Mouse (Mus musculus): Measurements from ENCODE around the gene Bub1b. TPM values are rescaled to one million over a fixed set of nuclear protein-coding genes. Genes with fewer than 3 reads are reported as not detected.
"Not testable (repeated sequence)": the region's sequence is repeated elsewhere in the genome, so short reads cannot be mapped to it uniquely, and the experiment has no call there.

Bub1b gene
- polyA plus RNA-seq, 1 experiment from 2014 or later, result 146 TPM

DNA sequence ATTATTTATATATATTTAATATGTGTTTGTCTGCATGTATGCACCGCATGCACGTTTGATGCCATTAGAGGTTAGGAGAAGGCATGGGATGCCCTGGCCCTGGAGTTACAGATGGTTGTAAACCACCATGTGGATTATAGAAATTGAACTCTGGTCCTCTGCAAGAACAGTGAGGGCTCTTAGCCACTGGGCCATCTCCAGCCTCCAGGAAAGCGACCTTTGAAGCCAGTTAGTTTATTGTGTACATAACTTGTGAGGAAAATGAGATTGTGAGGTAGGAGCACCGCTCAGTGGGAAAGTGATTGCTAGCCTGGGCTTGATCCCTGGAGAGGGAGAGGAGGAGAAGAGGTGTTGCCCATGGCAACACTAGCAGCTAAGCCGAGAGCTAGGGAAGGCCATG is 39.2 kb downstream of the Bub1b start:
- Histone ChIP-seq H3K9me3 (ENCODE audit: control insufficient read depth, low read length) (no peaks in the 10 kb centered on the region), H3K27ac (ENCODE audit: low read depth, low read length) (no peak overlapping the region), H3K4me2 (ENCODE audit: low read depth, low read length, severe bottlenecking) (no peak overlapping the region), H3K4me1 (replicated peaks; ENCODE audit: control insufficient read depth, insufficient read depth, low read length) (no peaks in the 10 kb centered on the region), H3K4me3 (ENCODE audit: low read depth, low read length) (no peak overlapping the region), H3K36me3 (ENCODE audit: control insufficient read depth, insufficient read depth, low read length) (peaks cover 26% of the 10 kb centered on the region), H3K27me3 (ENCODE audit: control insufficient read depth, insufficient read depth, low read length) (no peaks in the 10 kb centered on the region), H3K9ac (ENCODE audit: low read length) (no peak overlapping the region)
- 79% methylated on average over 5 of the region's 5 CpGs for WGBS
- DNase-seq (ENCODE audit: low spot score) (no peak), ATAC-seq (replicated peaks; ENCODE audit: low FRiP score) (no peak)

DNA sequence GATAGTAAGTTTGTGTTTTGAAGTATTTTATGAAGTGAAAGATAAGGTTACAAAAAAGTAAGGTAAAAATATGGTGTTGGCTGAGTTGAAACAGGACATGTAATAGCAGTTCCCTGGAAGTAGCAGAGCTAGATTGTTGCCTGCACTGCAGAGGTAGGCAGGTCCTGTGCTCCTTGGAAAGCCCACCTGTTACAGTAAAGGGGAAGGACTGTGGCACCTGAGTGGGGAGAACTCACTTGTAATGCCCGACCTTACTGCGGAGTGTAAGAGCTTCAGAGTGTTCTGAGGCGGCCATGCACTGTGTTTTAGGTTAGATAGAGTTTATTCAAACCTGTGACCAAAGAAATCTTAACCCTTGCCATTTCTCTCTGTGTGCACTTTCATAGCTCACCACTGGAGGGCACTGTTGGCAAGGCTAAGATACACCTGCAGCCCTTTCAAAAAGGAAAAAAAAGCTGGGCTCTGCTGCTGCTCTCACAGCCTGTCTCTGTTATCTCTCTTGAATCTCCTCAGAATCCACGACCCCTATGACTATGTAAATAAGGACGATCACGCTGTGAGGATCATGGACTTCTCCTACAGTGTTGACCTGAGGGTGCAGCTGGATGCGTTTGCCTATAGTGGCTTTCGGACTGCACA is 40.0 kb downstream of the Bub1b start:
- 43% methylated on average over 8 of the region's 8 CpGs for WGBS

DNA sequence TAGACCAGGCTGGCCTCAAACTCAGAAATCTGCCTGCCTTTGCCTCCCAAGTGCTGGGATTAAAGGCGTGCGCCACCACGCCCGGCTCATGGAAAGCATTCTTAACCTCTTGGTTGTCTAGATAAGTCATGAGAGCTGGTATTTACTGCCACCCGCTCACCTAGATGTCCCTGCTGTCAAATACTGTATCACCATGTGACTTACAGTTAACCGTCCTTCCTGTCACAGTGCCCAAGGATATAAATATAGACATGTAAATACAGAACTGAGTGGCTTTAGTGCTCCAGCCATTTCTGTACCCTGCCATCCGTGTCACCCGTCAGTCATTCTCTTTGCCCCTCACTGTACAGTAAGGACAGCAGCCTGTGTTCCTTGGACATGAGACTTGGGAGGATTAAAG is 40.7 kb downstream of the Bub1b start:
- peaks cover 30% of the 10 kb centered on the region for H3K36me3 ChIP-seq (ENCODE audit: control insufficient read depth, insufficient read depth, low read length)
- H3K4me2 ChIP-seq (ENCODE audit: low read depth, low read length, severe bottlenecking), result no peak overlapping the region
- DNase-seq (ENCODE audit: low spot score) (no peak), ATAC-seq (replicated peaks; ENCODE audit: low FRiP score) (no peak)
- H3K27ac ChIP-seq (ENCODE audit: low read depth, low read length), result no peak overlapping the region
- H3K9ac ChIP-seq (ENCODE audit: low read length), result no peak overlapping the region
- H3K9me3 ChIP-seq (ENCODE audit: control insufficient read depth, low read length), result no peaks in the 10 kb centered on the region
- WGBS, result 96% methylated on average over 8 of the region's 8 CpGs
- no peaks in the 10 kb centered on the region for H3K4me1 ChIP-seq (replicated peaks; ENCODE audit: control insufficient read depth, insufficient read depth, low read length)
- no peak overlapping the region for H3K4me3 ChIP-seq (ENCODE audit: low read depth, low read length)
- no peaks in the 10 kb centered on the region for H3K27me3 ChIP-seq (ENCODE audit: control insufficient read depth, insufficient read depth, low read length)

More for the DNA sequence above, 40.0 kb downstream of the Bub1b start:
- Histone ChIP-seq H3K4me2 (ENCODE audit: low read depth, low read length, severe bottlenecking) (no peak overlapping the region), H3K4me3 (ENCODE audit: low read depth, low read length) (no peak overlapping the region), H3K27me3 (ENCODE audit: control insufficient read depth, insufficient read depth, low read length) (no peaks in the 10 kb centered on the region), H3K36me3 (ENCODE audit: control insufficient read depth, insufficient read depth, low read length) (peaks cover 28% of the 10 kb centered on the region), H3K27ac (ENCODE audit: low read depth, low read length) (no peak overlapping the region), H3K4me1 (replicated peaks; ENCODE audit: control insufficient read depth, insufficient read depth, low read length) (no peaks in the 10 kb centered on the region), H3K9ac (ENCODE audit: low read length) (no peak overlapping the region), H3K9me3 (ENCODE audit: control insufficient read depth, low read length) (no peaks in the 10 kb centered on the region)
- ATAC-seq (replicated peaks; ENCODE audit: low FRiP score), result 0 out of 2 replicates have a peak, but pooled peaks have one; percentile 51
- peak; percentile 82 for DNase-seq (ENCODE audit: low spot score)

DNA sequence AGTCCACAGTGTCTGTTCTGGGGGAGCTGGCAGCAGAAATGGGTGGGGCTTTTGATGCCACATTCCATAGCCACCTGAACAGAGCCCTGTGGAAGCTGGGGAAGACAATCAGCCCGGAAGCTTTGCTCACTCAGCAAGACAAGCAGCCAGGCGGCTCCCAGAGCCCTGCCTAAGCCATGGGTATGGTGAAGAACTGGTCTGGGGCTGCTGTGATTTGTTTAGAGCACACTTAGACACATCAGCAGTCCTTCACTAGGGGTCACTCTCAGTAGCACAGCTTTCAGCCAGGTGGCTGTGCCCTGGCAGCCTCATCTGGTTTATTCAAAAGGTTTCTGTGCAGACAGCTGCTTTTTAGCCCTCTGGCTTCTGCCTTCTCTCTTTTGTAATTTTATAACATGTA is 43.1 kb downstream of the Bub1b start:
- Histone ChIP-seq H3K9me3 (ENCODE audit: control insufficient read depth, low read length) (no peaks in the 10 kb centered on the region; the same call in 1 of the 2 replicates), H3K9ac (ENCODE audit: low read length) (no peak overlapping the region), H3K4me1 (replicated peaks; ENCODE audit: control insufficient read depth, insufficient read depth, low read length) (no peaks in the 10 kb centered on the region), H3K27me3 (ENCODE audit: control insufficient read depth, insufficient read depth, low read length) (no peaks in the 10 kb centered on the region), H3K27ac (ENCODE audit: low read depth, low read length) (no peak overlapping the region), H3K4me3 (ENCODE audit: low read depth, low read length) (no peak overlapping the region), H3K36me3 (ENCODE audit: control insufficient read depth, insufficient read depth, low read length) (peaks cover 26% of the 10 kb centered on the region), H3K4me2 (ENCODE audit: low read depth, low read length, severe bottlenecking) (no peak overlapping the region)
- no peak for DNase-seq (ENCODE audit: low spot score)
- 62% methylated on average over 2 of the region's 2 CpGs for WGBS
- no peak for ATAC-seq (replicated peaks; ENCODE audit: low FRiP score)

DNA sequence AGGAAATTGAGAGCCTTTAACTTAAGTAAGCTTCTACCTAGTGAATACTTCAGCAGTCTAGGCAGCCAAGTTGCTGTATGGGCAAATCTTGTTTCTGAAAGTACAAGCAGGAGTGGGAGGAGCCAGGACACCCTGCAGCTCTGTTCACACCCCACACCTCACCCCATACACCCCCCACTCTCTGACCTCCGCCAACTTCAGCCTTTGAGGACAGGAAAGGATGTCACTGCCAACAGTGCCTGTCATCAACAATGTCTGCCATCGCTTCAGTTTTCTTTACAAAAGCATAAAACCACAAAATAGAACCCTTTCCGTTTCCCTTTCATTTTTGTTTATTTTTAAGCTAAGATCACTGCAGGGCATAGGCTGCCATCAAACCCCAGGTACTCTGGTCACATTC is 44.4 kb downstream of the Bub1b start:
- H3K4me3 ChIP-seq (ENCODE audit: low read depth, low read length), result no peak overlapping the region
- H3K9ac ChIP-seq (ENCODE audit: low read length), result no peak overlapping the region
- no peak overlapping the region for H3K4me2 ChIP-seq (ENCODE audit: low read depth, low read length, severe bottlenecking)
- H3K27me3 ChIP-seq (ENCODE audit: control insufficient read depth, insufficient read depth, low read length), result no peaks in the 10 kb centered on the region
- H3K4me1 ChIP-seq (replicated peaks; ENCODE audit: control insufficient read depth, insufficient read depth, low read length), result no peaks in the 10 kb centered on the region
- no peaks in the 10 kb centered on the region; the same call in 1 of the 2 replicates for H3K9me3 ChIP-seq (ENCODE audit: control insufficient read depth, low read length)
- ATAC-seq (replicated peaks; ENCODE audit: low FRiP score) (no peak), DNase-seq (ENCODE audit: low spot score) (no peak)
- WGBS, result 83% methylated on average over 3 of the region's 3 CpGs
- peaks cover 24% of the 10 kb centered on the region for H3K36me3 ChIP-seq (ENCODE audit: control insufficient read depth, insufficient read depth, low read length)
- H3K27ac ChIP-seq (ENCODE audit: low read depth, low read length), result no peak overlapping the region

DNA sequence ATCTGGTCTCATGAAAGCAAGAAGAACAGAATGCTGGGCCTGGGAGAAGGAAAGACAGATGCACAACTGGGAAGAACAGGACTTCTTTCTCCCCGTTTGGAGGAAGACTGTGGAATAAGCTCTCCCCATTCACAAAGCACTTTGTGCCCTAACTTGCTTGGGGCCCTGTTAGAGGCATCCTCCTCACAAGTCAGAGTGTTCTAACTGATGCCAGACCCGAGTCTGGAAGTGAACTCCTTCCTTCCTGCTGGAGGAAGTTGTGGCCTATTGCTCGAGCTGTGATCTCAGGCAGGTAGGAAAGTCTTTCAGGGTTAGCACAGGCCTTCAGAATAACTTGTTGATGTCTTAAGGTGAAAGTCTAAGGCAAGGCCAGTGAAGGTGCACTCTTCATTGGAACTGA is 44.9 kb downstream of the Bub1b start:
- DNase-seq (ENCODE audit: low spot score) (no peak), ATAC-seq (replicated peaks; ENCODE audit: low FRiP score) (no peak)
- Histone ChIP-seq H3K27me3 (ENCODE audit: control insufficient read depth, insufficient read depth, low read length) (no peaks in the 10 kb centered on the region), H3K36me3 (ENCODE audit: control insufficient read depth, insufficient read depth, low read length) (peaks cover 24% of the 10 kb centered on the region), H3K27ac (ENCODE audit: low read depth, low read length) (no peak overlapping the region), H3K9me3 (ENCODE audit: control insufficient read depth, low read length) (no peaks in the 10 kb centered on the region; the same call in 1 of the 2 replicates), H3K4me1 (replicated peaks; ENCODE audit: control insufficient read depth, insufficient read depth, low read length) (no peaks in the 10 kb centered on the region), H3K4me3 (ENCODE audit: low read depth, low read length) (no peak overlapping the region), H3K9ac (ENCODE audit: low read length) (no peak overlapping the region), H3K4me2 (ENCODE audit: low read depth, low read length, severe bottlenecking) (no peak overlapping the region)
- 80% methylated on average over 3 of the region's 3 CpGs for WGBS

DNA sequence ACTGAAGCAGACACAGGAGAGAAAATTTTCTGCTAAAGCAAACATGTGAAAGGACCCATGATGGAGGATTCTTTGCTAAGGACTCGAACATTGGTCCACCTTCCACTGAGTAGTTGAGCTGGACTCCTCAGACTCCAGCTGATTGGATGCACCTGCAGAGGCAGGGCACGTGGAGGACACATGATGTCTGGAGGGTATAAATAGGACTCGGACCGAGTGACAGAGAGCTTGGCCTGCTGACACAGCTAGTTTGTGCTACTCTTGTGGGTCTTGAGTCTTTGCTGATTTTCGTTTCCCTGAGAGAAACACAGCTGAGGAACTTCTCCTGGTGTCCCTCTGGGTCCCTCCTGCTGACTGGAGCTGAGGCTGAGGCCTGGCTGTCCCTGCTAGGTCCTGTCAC is 48.7 kb downstream of the Bub1b start:
- H3K9me3 ChIP-seq (ENCODE audit: control insufficient read depth, low read length), result no peaks in the 10 kb centered on the region; the same call in 1 of the 2 replicates
- no peak overlapping the region for H3K4me3 ChIP-seq (ENCODE audit: low read depth, low read length)
- no peak overlapping the region for H3K4me2 ChIP-seq (ENCODE audit: low read depth, low read length, severe bottlenecking)
- no peaks in the 10 kb centered on the region for H3K4me1 ChIP-seq (replicated peaks; ENCODE audit: control insufficient read depth, insufficient read depth, low read length)
- no peak for ATAC-seq (replicated peaks; ENCODE audit: low FRiP score)
- DNase-seq (ENCODE audit: low spot score), result no peak
- H3K9ac ChIP-seq (ENCODE audit: low read length), result no peak overlapping the region
- 89% methylated on average over 5 of the region's 5 CpGs for WGBS
- H3K27ac ChIP-seq (ENCODE audit: low read depth, low read length), result no peak overlapping the region
- peaks cover 16% of the 10 kb centered on the region for H3K36me3 ChIP-seq (ENCODE audit: control insufficient read depth, insufficient read depth, low read length)
- no peaks in the 10 kb centered on the region for H3K27me3 ChIP-seq (ENCODE audit: control insufficient read depth, insufficient read depth, low read length)

DNA sequence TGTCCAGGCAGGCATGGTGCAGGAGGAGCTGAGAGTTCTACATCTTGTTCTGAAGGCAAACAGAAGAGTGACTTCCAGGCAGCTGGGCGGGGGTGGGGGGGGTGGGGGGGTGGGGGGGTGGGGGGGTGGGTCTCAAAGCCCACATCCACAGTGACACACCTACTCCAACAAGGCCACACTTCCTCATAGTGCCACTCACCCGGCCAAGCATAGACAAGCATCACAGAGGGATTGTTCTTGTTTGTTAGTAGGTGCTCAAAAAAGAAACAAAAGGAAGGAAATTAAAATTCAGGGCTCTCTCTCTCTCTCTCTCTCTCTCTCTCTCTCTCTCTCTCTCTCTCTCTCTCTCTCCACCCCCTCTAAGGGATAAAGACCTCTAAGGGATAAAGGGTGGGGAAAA is 52.7 kb downstream of the Bub1b start:
- H3K36me3 ChIP-seq (ENCODE audit: control insufficient read depth, insufficient read depth, low read length); H3K4me2 ChIP-seq (ENCODE audit: low read depth, low read length, severe bottlenecking): not testable (repeated sequence)
- 51% methylated on average over 2 of the region's 2 CpGs for WGBS

DNA sequence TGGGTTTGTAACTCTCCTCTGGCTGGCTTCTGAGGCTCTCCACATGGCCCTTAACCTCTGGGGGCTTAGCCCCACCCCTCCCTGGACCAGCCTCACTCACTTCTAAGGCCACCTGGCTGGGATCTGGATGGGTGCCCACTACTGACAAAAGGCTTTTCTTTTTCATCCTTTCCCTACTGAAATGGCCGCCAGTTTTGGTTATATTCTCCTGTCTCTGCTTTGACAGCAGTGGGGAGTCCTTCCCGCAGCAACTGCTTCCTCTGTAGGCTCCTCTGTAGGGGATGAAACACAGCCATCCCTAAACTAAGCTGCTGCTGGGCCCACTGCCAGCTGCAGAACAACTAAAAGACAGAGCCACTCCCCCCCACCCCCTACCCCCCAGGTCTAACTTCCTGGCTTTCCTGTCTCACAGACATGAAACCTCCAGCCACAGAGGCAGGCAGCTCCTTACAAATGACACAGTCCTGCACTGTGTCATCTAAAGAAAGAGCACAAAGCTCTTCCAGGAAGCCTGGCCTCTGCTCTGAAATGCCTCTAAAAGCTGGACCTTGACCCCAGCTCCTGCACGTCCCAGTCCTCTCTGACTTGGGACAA is 58.8 kb downstream of the Bub1b start:
- DNase-seq (ENCODE audit: low spot score), result peak; percentile 49
- no peak overlapping the region for H3K4me3 ChIP-seq (ENCODE audit: low read depth, low read length)
- no peak overlapping the region; the same call in 1 of the 2 replicates for H3K9ac ChIP-seq (ENCODE audit: low read length)
- 35% methylated on average over 3 of the region's 3 CpGs for WGBS
- H3K27ac ChIP-seq (ENCODE audit: low read depth, low read length), result 0 out of 2 replicates have a peak overlapping the region, but pooled peaks have one; percentile 21
- H3K27me3 ChIP-seq (ENCODE audit: control insufficient read depth, insufficient read depth, low read length), result peaks cover under 1% of the 10 kb centered on the region; the same call in 1 of the 2 replicates
- ATAC-seq (replicated peaks; ENCODE audit: low FRiP score), result no peak
- H3K4me1 ChIP-seq (replicated peaks; ENCODE audit: control insufficient read depth, insufficient read depth, low read length), result peaks cover 6% of the 10 kb centered on the region; the same call in 1 of the 2 replicates
- no peaks in the 10 kb centered on the region for H3K9me3 ChIP-seq (ENCODE audit: control insufficient read depth, low read length)
- no peak overlapping the region for H3K4me2 ChIP-seq (ENCODE audit: low read depth, low read length, severe bottlenecking)
- no peaks in the 10 kb centered on the region for H3K36me3 ChIP-seq (ENCODE audit: control insufficient read depth, insufficient read depth, low read length)

More for the DNA sequence above, 52.7 kb downstream of the Bub1b start:
- not testable (repeated sequence) for H3K9me3 ChIP-seq (ENCODE audit: control insufficient read depth, low read length); H3K9ac ChIP-seq (ENCODE audit: low read length); H3K4me3 ChIP-seq (ENCODE audit: low read depth, low read length); DNase-seq (ENCODE audit: low spot score); H3K27ac ChIP-seq (ENCODE audit: low read depth, low read length); H3K4me1 ChIP-seq (replicated peaks; ENCODE audit: control insufficient read depth, insufficient read depth, low read length); H3K27me3 ChIP-seq (ENCODE audit: control insufficient read depth, insufficient read depth, low read length); ATAC-seq (replicated peaks; ENCODE audit: low FRiP score)

Measured in forebrain, embryonic 11.5 days (tissue).